Mouse (Mus musculus): ENCODE measurements around the gene Lemd1.

- TF ChIP-seq POLR2A (IDR thresholded peaks at IDR 0.05; ENCODE audit: low read depth, low read length) (no peak), CTCF (conservative IDR thresholded peaks at IDR 0.05; ENCODE audit: insufficient read depth, insufficient read length, low read depth, low read length) (no peak)
Observed at GRCm38 (mm10) chr1:132291706-132292105, 100.5 kb downstream of the Lemd1 start.
